Mouse (Mus musculus) retina, embryonic 14.5 days (tissue): ENCODE data around the gene Olfr122.

Experiments used
- DNase-seq: peaks from one replicate; pipeline ENCODE4 v3.0.0-alpha.2; 2015; ENCODE audit warnings: low spot score

Gene Olfr122

GRCm38 (mm10) chr17:37768307-37768706 is at the start of gene Olfr122:
TSS of gene Olfr122 (plus strand) at chr17:37768607.
- DNase-seq: no peak

- DNase-seq: no peak
These were observed 46.9 kb upstream of the Olfr122 start, which contains the start of gene Olfr120 for GRCm38 (mm10) chr17:37721508-37721907. TSS of gene Olfr120 (plus strand) at chr17:37721808.

GRCm38 (mm10) chr17:37738070-37738469 is 30.3 kb upstream of the Olfr122 start:
- DNase-seq: no peak

- no peak for DNase-seq
These were observed 24.8 kb downstream of the Olfr122 start, which contains the start of gene Olfr123 for GRCm38 (mm10) chr17:37793229-37793628. TSS of gene Olfr123 (plus strand) at chr17:37793529.

GRCm38 (mm10) chr17:37799588-37799987 is 31.2 kb downstream of the Olfr122 start, which contains the start of gene Olfr124:
TSS of gene Olfr124 (plus strand) at chr17:37799888.
- DNase-seq: no peak
